Mouse (Mus musculus) limb, embryonic 10.5 days (tissue): ENCODE results near the gene Pja2. TPM values are rescaled to one million over a fixed set of nuclear protein-coding genes. Genes with fewer than 3 reads are reported as not detected.

Experiments used
- DNase-seq: peaks from one replicate; pipeline ENCODE4 v3.0.0-alpha.2; 2017; ENCODE audit warnings: low spot score
- H3K27ac ChIP-seq: fragments of 300-500 bp; sonication (generic); 2 replicates; pipeline ENCODE4 v1.5.1; 2016; ENCODE audit warnings: mild to moderate bottlenecking
- H3K27me3 ChIP-seq: fragments of 300-500 bp; sonication (generic); 2 replicates; pipeline ENCODE4 v1.6.1; 2016; ENCODE audit warnings: low read depth, mild to moderate bottlenecking; ENCODE audit not compliant: poor library complexity, severe bottlenecking
- H3K36me3 ChIP-seq: fragments of 300-500 bp; sonication (generic); 2 replicates; pipeline ENCODE4 v1.6.1; 2016; ENCODE audit warnings: mild to moderate bottlenecking, moderate library complexity
- H3K4me1 ChIP-seq: fragments of 300-500 bp; sonication (generic); 2 replicates; pipeline ENCODE4 v1.6.1; 2016
- H3K4me3 ChIP-seq: fragments of 300-500 bp; sonication (generic); 2 replicates; pipeline ENCODE4 v1.5.1; 2016; ENCODE audit warnings: mild to moderate bottlenecking, moderate library complexity
- H3K9me3 ChIP-seq: fragments of 300-500 bp; sonication (generic); replicated peaks from 2 replicates; pipeline ENCODE4 v1.6.1; 2016; ENCODE audit warnings: mild to moderate bottlenecking
- WGBS: fragments of 180-500 bp; shearing (Covaris S2); methylation state at CpG from one replicate; pipeline ENCODE4 v1.1.7; 2016; 5-methylcytosine and 5-hydroxymethylcytosine counted together
- polyA plus RNA-seq: library from polyadenylated mRNA; unstranded; fragments of >200 nt; fragmentation: Nextera tagmentation; extraction: Ambion mirVana; gene quantifications from 2 replicates; pipeline ENCODE4 v1.2.1, GENCODE M21; 2016

The Pja2 gene
- polyA plus RNA-seq = 45.2 and 59.2 TPM in 2 replicates

- Histone ChIP-seq H3K36me3 (0 out of 2 replicates have a peak, but pooled peaks cover 3% of the 10 kb centered on the region), H3K9me3 (no peaks in the 10 kb centered on the region), H3K4me1 (peaks cover 15% of the 10 kb centered on the region), H3K27me3 (no peaks in the 10 kb centered on the region), H3K27ac (peak within 1 kb of the TSS; percentile 97), H3K4me3 (peak within 1 kb of the TSS; percentile 96)
- peak; percentile 96 for DNase-seq
- under 1% methylated on average over 60 of the region's 60 CpGs for WGBS
These were observed at the start of gene Pja2 for GRCm38 (mm10) chr17:64331898-64332769. TSS of gene Pja2 (minus strand) at chr17:64331916.

DNA sequence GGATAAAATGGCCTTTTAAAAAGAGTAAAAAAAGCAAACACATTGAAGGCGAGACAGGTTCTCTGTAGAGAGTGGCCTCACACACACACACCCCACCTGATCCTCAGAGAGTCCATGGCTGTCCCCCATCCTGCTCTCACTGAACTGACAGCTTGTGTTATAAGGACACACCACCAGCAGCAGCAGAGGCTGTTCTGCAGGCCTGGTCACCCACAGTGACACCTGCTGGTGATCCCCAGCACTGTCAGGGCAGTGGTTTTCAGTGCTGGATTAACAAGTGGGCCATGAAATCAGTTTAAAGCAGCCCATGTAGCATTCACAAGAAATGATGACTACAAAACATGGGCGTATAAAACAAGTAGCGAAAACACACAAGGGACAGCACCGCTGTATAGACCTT is 43.6 kb upstream of the Pja2 start:
- DNase-seq = peak; percentile 75
- Histone ChIP-seq H3K36me3 (no peaks in the 10 kb centered on the region), H3K4me3 (no peak overlapping the region), H3K27ac (no peak overlapping the region), H3K4me1 (no peaks in the 10 kb centered on the region), H3K9me3 (no peaks in the 10 kb centered on the region), H3K27me3 (no peaks in the 10 kb centered on the region)
- WGBS = 63% methylated on average over 4 of the region's 4 CpGs

- H3K4me1 ChIP-seq = no peaks in the 10 kb centered on the region
These were observed 32.0 kb upstream of the Pja2 start for GRCm38 (mm10) chr17:64363694-64364093.

GRCm38 (mm10) chr17:64362570-64362969 is 30.9 kb upstream of the Pja2 start:
- no peak for DNase-seq
- H3K27ac ChIP-seq = no peak overlapping the region
- H3K4me1 ChIP-seq = no peaks in the 10 kb centered on the region
- no peaks in the 10 kb centered on the region for H3K36me3 ChIP-seq
- H3K4me3 ChIP-seq = no peak overlapping the region
- no peaks in the 10 kb centered on the region for H3K9me3 ChIP-seq
- no peaks in the 10 kb centered on the region for H3K27me3 ChIP-seq
- WGBS = 81% methylated on average over 5 of the region's 5 CpGs

More at GRCm38 (mm10) chr17:64363694-64364093, 32.0 kb upstream of the Pja2 start:
- 96% methylated on average over 1 of the region's 1 CpGs for WGBS
- Histone ChIP-seq H3K9me3 (no peaks in the 10 kb centered on the region), H3K27ac (no peak overlapping the region), H3K27me3 (no peaks in the 10 kb centered on the region), H3K36me3 (no peaks in the 10 kb centered on the region), H3K4me3 (no peak overlapping the region)
- no peak for DNase-seq

DNA sequence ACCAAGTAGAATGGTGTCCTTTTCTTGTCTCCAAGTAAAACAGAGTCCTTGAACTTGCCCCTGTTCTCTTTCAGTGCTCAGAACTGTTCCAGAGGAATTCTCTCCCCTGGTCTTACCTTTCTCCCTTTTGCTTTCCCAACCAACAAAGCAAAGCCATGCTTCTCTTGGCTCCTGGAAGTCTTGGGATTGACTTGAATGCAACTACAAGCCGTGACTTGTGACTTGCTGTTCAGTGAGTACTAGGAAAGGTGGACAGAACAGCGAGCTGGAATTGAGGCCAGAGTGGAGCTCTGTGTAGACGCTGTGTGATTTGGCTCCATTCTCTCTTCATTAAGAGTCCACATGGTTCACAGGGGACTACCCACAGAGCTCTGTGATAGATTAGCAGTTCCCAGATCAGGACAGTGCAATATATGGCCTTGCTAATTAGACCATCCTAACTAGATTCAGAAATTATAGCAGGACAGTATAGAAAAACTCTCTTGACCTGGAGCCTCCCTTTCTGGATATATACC is 30.3 kb upstream of the Pja2 start:
- Histone ChIP-seq H3K27me3 (no peaks in the 10 kb centered on the region), H3K36me3 (no peaks in the 10 kb centered on the region), H3K27ac (no peak overlapping the region), H3K4me1 (no peaks in the 10 kb centered on the region), H3K4me3 (no peak overlapping the region), H3K9me3 (no peaks in the 10 kb centered on the region)
- DNase-seq = no peak
- 74% methylated on average over 3 of the region's 3 CpGs for WGBS

DNA sequence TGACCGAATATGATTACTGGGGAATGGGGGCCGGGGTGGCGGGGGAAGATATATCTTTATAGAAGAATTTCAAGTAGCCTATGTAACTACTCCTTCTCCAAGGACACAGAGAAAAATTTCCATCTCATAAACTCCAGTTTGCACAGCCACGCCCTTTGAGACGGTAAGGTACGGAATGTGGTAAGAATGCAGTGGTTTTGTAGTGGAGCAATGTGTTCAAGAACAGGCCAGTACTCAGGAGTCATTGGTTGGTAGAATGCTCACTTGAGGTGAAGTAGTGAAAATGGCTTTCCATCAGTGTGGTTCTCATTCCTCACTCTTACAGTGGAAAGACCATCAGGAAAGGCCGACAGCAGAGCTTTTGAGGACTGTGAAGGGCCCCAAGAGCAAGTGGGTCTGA is 22.2 kb upstream of the Pja2 start:
- no peak for DNase-seq
- Histone ChIP-seq H3K4me1 (no peaks in the 10 kb centered on the region), H3K27me3 (no peaks in the 10 kb centered on the region), H3K36me3 (no peaks in the 10 kb centered on the region), H3K4me3 (no peak overlapping the region), H3K27ac (no peak overlapping the region), H3K9me3 (no peaks in the 10 kb centered on the region)
- 94% methylated on average over 7 of the region's 7 CpGs for WGBS

DNA sequence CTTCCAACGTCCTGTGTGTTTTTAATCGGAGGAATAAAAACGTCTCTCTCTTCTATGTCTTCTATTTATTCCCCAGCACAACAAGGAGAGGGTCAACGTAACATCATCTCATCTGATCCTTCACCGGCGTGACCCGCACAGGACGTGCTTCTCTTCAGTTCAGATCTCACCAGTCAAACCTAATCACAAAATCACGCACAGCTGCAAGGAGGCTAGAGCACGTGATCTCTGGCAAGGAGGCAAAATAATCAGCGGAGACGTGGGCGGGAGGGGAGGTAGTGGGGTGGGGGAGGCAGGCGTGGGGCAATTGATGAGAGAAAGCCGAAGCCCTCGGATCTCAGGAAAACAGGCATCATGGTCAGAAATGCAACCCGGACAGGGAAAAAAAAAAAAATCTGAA is 14.4 kb upstream of the Pja2 start:
- no peaks in the 10 kb centered on the region for H3K36me3 ChIP-seq
- 53% methylated on average over 17 of the region's 17 CpGs for WGBS
- peak; percentile 37 for DNase-seq

GRCm38 (mm10) chr17:64344576-64345172 is 13.0 kb upstream of the Pja2 start:
- Histone ChIP-seq H3K36me3 (no peaks in the 10 kb centered on the region), H3K4me3 (no peak overlapping the region), H3K27ac (no peak overlapping the region), H3K27me3 (no peaks in the 10 kb centered on the region), H3K9me3 (no peaks in the 10 kb centered on the region), H3K4me1 (peaks cover 9% of the 10 kb centered on the region)
- DNase-seq = no peak
- 89% methylated on average over 7 of the region's 7 CpGs for WGBS

More for the DNA sequence above, 14.4 kb upstream of the Pja2 start:
- no peaks in the 10 kb centered on the region for H3K9me3 ChIP-seq
- no peaks in the 10 kb centered on the region for H3K27me3 ChIP-seq
- 0 out of 2 replicates have a peak overlapping the region, but pooled peaks have one; percentile 10 for H3K4me3 ChIP-seq
- no peak overlapping the region for H3K27ac ChIP-seq
- H3K4me1 ChIP-seq = peaks cover 6% of the 10 kb centered on the region

DNA sequence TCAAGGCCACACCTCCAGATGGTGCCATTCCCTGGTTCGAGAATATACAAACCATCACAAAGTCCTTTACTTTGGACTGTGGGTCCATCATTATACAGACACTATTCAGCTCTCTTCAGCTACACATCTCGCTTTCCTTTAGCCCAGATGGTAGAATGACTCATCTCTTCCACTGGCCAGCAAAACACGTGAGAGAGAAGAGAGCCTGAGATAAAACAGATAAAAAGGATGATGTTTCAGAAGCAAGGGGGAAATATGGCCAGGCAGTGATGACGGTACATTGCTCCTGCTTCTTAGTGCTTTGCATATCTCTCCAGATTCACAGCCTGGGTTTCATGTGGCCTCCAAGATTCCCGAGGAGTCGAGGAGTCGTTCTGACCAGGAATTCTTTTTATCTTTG is 10.0 kb upstream of the Pja2 start:
- H3K4me3 ChIP-seq = no peak overlapping the region
- no peaks in the 10 kb centered on the region for H3K9me3 ChIP-seq
- 83% methylated on average over 7 of the region's 7 CpGs for WGBS
- H3K27ac ChIP-seq = no peak overlapping the region
- DNase-seq = no peak
- no peaks in the 10 kb centered on the region for H3K27me3 ChIP-seq
- no peaks in the 10 kb centered on the region for H3K36me3 ChIP-seq
- peaks cover 10% of the 10 kb centered on the region for H3K4me1 ChIP-seq

GRCm38 (mm10) chr17:64339752-64340151 is 8.0 kb upstream of the Pja2 start:
- Histone ChIP-seq H3K27ac (no peak overlapping the region), H3K4me3 (no peak overlapping the region), H3K36me3 (no peaks in the 10 kb centered on the region), H3K9me3 (no peaks in the 10 kb centered on the region), H3K4me1 (0 out of 2 replicates have a peak, but pooled peaks cover 4% of the 10 kb centered on the region), H3K27me3 (no peaks in the 10 kb centered on the region)
- 54% methylated on average over 5 of the region's 5 CpGs for WGBS
- DNase-seq = no peak

- WGBS = 80% methylated on average over 4 of the region's 4 CpGs
- Histone ChIP-seq H3K9me3 (no peaks in the 10 kb centered on the region), H3K27me3 (no peaks in the 10 kb centered on the region), H3K4me1 (peaks cover 12% of the 10 kb centered on the region; the same call in 1 of the 2 replicates), H3K4me3 (no peak overlapping the region), H3K36me3 (no peaks in the 10 kb centered on the region), H3K27ac (no peak overlapping the region)
- no peak for DNase-seq
These were observed 5.5 kb upstream of the Pja2 start for GRCm38 (mm10) chr17:64337220-64337619.

GRCm38 (mm10) chr17:64333956-64334355 is 2.2 kb upstream of the Pja2 start:
- no peak overlapping the region for H3K27ac ChIP-seq
- DNase-seq = no peak
- H3K4me3 ChIP-seq = no peak overlapping the region
- no peaks in the 10 kb centered on the region for H3K36me3 ChIP-seq
- no peaks in the 10 kb centered on the region for H3K9me3 ChIP-seq
- no peaks in the 10 kb centered on the region for H3K27me3 ChIP-seq
- peaks cover 15% of the 10 kb centered on the region for H3K4me1 ChIP-seq
- 90% methylated on average over 4 of the region's 4 CpGs for WGBS

GRCm38 (mm10) chr17:64332770-64333096 is 1.0 kb upstream of the Pja2 start:
- Histone ChIP-seq H3K4me1 (peaks cover 15% of the 10 kb centered on the region), H3K9me3 (no peaks in the 10 kb centered on the region), H3K27ac (peak overlapping the region; percentile 97), H3K36me3 (0 out of 2 replicates have a peak, but pooled peaks cover 2% of the 10 kb centered on the region), H3K4me3 (peak overlapping the region; percentile 96), H3K27me3 (no peaks in the 10 kb centered on the region)
- no peak for DNase-seq
- 22% methylated on average over 5 of the region's 5 CpGs for WGBS
